Mouse (Mus musculus) cerebellum, adult 2 months (tissue): ENCODE measurements around the gene Thsd7a. TPM values are rescaled to one million over a fixed set of nuclear protein-coding genes. Genes with fewer than 3 reads are reported as not detected.

Source experiments
- DNase-seq, 2 experiments: peaks; one replicate each; pipeline ENCODE4 v3.0.0; 2021
- H3K27ac ChIP-seq: fragments of 200-500 bp; 2 replicates; pipeline ENCODE4 v1.5.1; 2012; ENCODE audit warnings: low read length, control low read depth, inconsistent platforms; ENCODE audit not compliant: insufficient read depth
- H3K27me3 ChIP-seq: fragments of 200-500 bp; 2 replicates; pipeline ENCODE4 v1.6.1; 2012; ENCODE audit warnings: inconsistent platforms, mild to moderate bottlenecking, low read length, moderate library complexity; ENCODE audit not compliant: control insufficient read depth, insufficient read depth
- H3K4me1 ChIP-seq: fragments of 200-500 bp; 2 replicates; pipeline ENCODE4 v1.6.1; 2011; ENCODE audit warnings: low read length; ENCODE audit not compliant: control insufficient read depth, insufficient read depth
- H3K4me3 ChIP-seq: fragments of 200-500 bp; replicated peaks from 2 replicates; pipeline ENCODE3; 2011; ENCODE audit warnings: mild to moderate bottlenecking, low read depth, low read length, control low read depth; ENCODE audit not compliant: insufficient read depth
- CTCF ChIP-seq: fragments of 200-500 bp; IDR thresholded peaks from 2 replicates; pipeline ENCODE4 v1.5.1; 2011; ENCODE audit warnings: low read depth, mild to moderate bottlenecking, control low read depth, low read length, moderate library complexity, borderline replicate concordance; ENCODE audit not compliant: insufficient read depth
- POLR2A ChIP-seq: fragments of 200-500 bp; IDR thresholded peaks from 2 replicates; pipeline ENCODE4 v1.6.1; 2011; ENCODE audit warnings: low read length, control low read depth, borderline replicate concordance; ENCODE audit not compliant: insufficient read depth
- WGBS: fragments of 180-500 bp; shearing (Covaris S2); methylation state at CpG from one replicate; pipeline ENCODE4 v1.1.7; 2018; 5-methylcytosine and 5-hydroxymethylcytosine counted together
- polyA plus RNA-seq: library from polyadenylated mRNA; depleted of rRNA; stranded (reverse); fragments of >200 nt; gene quantifications from 2 replicates; pipeline ENCODE4 v1.2.3, GENCODE M21; 2012

The Thsd7a gene
- polyA plus RNA-seq, 1 experiment = 10.4 TPM

GRCm38 (mm10) chr6:12488882-12489281 lies 260.3 kb downstream of the Thsd7a start:
- H3K4me1 ChIP-seq = no peaks in the 10 kb centered on the region
- H3K27me3 ChIP-seq = no peaks in the 10 kb centered on the region
- DNase-seq = no peak
- 38% methylated on average over 1 of the region's 1 CpGs for WGBS
- no peak overlapping the region for H3K4me3 ChIP-seq
- TF ChIP-seq CTCF (no peak), POLR2A (no peak)
- no peak overlapping the region for H3K27ac ChIP-seq

DNA sequence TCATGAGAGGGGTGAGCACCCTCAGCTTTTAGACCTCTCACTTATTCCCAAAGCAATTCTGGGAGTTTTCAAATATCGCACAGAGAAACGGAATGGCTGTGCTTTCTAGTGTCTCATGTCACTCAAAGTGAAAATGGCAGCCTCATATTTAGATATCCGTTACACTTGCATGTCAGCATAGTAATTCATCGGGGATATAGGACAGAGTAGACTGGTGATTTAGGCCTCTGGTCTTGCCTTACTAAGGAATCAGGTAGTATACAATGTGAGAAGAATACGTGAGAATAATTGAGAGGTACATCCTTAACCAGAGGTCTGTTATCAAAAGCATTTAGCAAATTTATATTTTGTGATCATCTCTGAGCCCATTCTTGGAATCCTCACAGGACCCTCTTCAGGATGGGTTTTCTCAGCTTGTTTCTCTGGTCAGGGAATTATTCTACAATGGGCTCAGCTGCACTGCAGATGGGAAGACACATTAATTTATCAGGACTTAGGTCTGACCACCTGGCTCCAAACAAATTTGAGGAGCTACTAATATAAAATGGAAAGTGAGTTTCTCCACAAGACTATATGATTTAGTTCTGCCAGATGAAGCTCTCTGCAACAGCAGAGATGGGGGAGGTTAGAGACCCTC lies 267.6 kb downstream of the Thsd7a start:
- TF ChIP-seq CTCF = no peak
- no peak for TF ChIP-seq POLR2A
- Histone ChIP-seq H3K4me1 (no peaks in the 10 kb centered on the region), H3K27ac (no peak overlapping the region), H3K4me3 (no peak overlapping the region), H3K27me3 (no peaks in the 10 kb centered on the region)
- 88% methylated on average over 5 of the region's 5 CpGs for WGBS
- DNase-seq = no peak

- TF ChIP-seq CTCF = no peak
- TF ChIP-seq POLR2A = no peak
- no peak for DNase-seq
- Histone ChIP-seq H3K27ac (no peak overlapping the region), H3K4me3 (no peak overlapping the region), H3K4me1 (no peaks in the 10 kb centered on the region), H3K27me3 (no peaks in the 10 kb centered on the region)
- 53% methylated on average over 1 of the region's 1 CpGs for WGBS
Observed at GRCm38 (mm10) chr6:12478359-12478758, 270.9 kb downstream of the Thsd7a start.

- 78% methylated on average over 2 of the region's 2 CpGs for WGBS
- no peaks in the 10 kb centered on the region for H3K4me1 ChIP-seq
- H3K27ac ChIP-seq = no peak overlapping the region
Observed at GRCm38 (mm10) chr6:12470935-12471334, 278.3 kb downstream of the Thsd7a start.

DNA sequence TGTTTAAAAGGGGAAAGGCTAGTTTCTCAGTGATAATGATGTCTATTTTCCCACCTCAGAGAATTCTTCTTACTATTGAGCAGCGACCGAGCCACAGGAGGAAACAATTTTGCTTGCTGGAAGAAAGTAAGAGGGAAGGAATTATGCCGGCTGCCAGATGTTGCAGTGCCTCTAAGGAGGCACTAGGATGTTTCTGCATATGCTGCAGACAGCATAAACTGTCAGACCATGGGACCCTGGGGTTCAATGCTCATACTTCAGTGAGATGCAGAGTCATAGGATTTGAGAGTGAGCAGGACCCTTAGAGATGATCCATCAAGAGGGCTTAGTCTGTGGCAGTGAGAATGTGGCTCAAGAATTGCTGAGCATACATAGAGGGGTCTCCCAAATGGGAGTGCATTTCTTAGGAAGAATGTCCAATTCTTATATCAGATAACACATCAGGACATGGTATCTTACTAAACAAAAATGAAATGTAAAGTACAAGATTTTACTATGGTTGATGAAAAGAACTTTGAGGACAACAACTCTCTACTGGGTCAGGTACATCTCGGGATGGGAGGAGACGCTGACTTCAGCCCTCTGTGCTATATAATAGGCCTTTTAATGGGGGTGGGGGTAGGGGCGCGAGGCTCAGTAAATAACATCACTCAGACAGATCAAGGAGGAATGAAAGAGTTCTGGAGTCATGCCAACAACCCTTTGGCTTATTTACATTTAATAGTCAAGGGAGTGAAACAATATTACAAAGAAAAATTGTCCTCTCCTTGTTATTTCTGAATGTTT lies 281.7 kb downstream of the Thsd7a start:
- Histone ChIP-seq H3K27ac (no peak overlapping the region), H3K4me3 (no peak overlapping the region), H3K4me1 (no peaks in the 10 kb centered on the region), H3K27me3 (no peaks in the 10 kb centered on the region)
- 59% methylated on average over 7 of the region's 7 CpGs for WGBS
- no peak for TF ChIP-seq POLR2A
- TF ChIP-seq CTCF = no peak
- DNase-seq = no peak

More at GRCm38 (mm10) chr6:12470935-12471334, 278.3 kb downstream of the Thsd7a start:
- no peak for TF ChIP-seq POLR2A
- H3K27me3 ChIP-seq = no peaks in the 10 kb centered on the region
- no peak overlapping the region for H3K4me3 ChIP-seq
- DNase-seq = no peak

- WGBS = 77% methylated on average over 4 of the region's 4 CpGs
- H3K27ac ChIP-seq = no peak overlapping the region
- no peaks in the 10 kb centered on the region for H3K4me1 ChIP-seq
- no peak overlapping the region for H3K4me3 ChIP-seq
- no peak for TF ChIP-seq POLR2A
- no peak for TF ChIP-seq CTCF
- no peaks in the 10 kb centered on the region for H3K27me3 ChIP-seq
- no peak for DNase-seq
Observed at GRCm38 (mm10) chr6:12458841-12459240, 290.4 kb downstream of the Thsd7a start.

GRCm38 (mm10) chr6:12457451-12457850 lies 291.8 kb downstream of the Thsd7a start:
- 86% methylated on average over 1 of the region's 1 CpGs for WGBS
- DNase-seq = no peak
- Histone ChIP-seq H3K4me3 (no peak overlapping the region), H3K27me3 (no peaks in the 10 kb centered on the region), H3K27ac (no peak overlapping the region), H3K4me1 (no peaks in the 10 kb centered on the region)
- no peak for TF ChIP-seq CTCF
- TF ChIP-seq POLR2A = no peak

- H3K27ac ChIP-seq = no peak overlapping the region
- H3K27me3 ChIP-seq = no peaks in the 10 kb centered on the region
- DNase-seq = no peak
- no peaks in the 10 kb centered on the region for H3K4me1 ChIP-seq
- TF ChIP-seq CTCF (no peak), POLR2A (no peak)
- WGBS = 87% methylated on average over 1 of the region's 1 CpGs
- no peak overlapping the region for H3K4me3 ChIP-seq
Observed at GRCm38 (mm10) chr6:12454876-12455485, 294.2 kb downstream of the Thsd7a start.
